Mouse (Mus musculus): ENCODE data around the gene Defb45.

The Defb45 gene

DNA sequence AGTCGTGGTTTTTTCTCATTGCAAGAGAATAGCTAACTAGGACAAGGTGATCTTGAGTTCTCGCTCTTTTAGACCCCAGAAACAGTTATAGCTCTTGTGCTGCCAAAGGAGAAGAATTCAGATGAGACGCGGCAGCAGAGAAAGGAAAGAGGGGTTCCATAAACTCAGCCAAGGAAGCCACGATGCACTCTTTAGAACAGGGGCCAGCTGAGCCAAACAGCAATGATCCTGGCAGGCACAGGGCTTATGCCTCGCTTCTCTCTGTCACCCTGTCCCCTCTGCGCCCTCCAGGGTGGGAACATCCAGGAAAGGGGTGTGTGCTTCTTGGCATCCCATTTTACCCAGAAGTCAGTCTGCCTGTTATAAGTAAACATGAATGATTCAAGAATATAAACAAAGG, at the start of gene Defb45:
TSS of gene Defb45 (minus strand) at position 101 of the 400 bp plus-strand sequence.
- DNase-seq (ENCODE audit: low spot score in 2 of 2), result no peak

DNA sequence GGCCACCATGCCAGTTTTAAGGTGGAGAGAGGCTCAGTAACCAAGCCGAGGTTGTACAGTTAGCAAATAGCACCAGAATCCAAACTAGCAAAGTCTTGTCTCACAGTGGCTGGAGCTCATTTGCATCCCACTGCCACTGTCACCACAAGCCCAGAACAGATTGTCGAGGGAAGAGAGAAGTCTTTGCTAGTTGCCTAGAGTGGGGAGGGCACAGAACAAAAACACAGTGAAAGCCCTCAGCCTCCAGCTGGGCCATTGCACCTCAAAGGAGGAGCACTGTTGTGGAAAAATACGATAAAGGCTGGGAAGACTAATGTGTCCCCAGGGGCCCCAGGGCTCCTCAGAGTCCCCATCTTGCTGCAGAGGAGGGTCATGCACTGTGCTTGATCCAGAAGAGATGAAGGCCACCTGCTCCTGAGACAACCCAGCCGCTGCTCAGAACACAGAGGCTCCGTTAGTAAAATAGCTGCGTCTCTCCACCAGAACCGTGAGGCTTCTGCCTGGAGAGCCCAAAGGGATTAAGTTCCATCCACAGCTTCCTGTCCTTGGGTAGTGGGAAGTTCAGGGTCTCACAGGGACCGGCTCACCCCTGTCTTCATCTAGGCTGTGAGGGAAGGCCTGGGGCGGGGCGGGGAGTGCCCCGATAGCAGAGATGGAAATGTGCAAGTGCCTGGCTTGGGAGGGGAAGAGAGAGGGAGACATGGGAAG, 40.4 kb upstream of the Defb45 start:
- no peak for DNase-seq (ENCODE audit: low spot score in 2 of 2)

DNA sequence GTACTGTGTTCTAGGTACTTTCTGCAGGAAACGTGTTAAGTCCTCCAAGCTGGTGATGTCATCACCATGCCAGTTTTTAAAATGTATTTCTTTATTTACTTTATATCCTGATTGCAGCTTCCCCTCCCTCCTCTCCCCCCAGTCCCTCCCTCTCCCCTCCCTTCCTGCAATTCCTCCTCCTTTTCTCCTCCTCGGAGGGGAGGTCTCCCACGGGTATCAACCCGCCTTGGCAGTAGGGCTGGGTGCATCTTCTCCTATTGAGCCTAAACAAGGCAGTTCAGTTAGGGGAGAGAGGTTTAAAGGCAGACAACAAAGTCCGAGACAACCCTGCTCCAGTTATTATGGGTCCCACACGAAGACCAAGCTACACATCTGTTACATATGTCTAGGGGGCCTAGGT, 39.7 kb upstream of the Defb45 start:
- DNase-seq (ENCODE audit: low spot score in 2 of 2), result no peak

GRCm38 (mm10) chr2:152637381-152637780, 38.2 kb upstream of the Defb45 start:
- no peak for DNase-seq (ENCODE audit: low spot score in 2 of 2)

DNA sequence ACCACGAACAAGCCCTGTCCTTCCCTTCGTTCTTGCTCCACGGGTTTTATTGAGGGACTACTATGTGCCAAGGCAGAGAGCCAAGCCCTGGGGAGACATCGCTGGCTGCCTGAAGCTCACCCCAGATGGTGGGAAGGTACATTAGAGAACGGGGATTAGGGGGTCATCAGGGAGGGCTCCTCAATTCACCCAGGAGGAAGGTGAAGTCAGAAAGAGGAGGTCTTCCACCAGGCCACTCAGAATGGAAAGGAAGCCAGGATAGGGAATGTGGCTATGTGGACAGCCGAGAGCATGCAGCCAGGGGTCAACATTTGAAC, 37.8 kb upstream of the Defb45 start:
- DNase-seq (ENCODE audit: low spot score in 2 of 2), result no peak

DNA sequence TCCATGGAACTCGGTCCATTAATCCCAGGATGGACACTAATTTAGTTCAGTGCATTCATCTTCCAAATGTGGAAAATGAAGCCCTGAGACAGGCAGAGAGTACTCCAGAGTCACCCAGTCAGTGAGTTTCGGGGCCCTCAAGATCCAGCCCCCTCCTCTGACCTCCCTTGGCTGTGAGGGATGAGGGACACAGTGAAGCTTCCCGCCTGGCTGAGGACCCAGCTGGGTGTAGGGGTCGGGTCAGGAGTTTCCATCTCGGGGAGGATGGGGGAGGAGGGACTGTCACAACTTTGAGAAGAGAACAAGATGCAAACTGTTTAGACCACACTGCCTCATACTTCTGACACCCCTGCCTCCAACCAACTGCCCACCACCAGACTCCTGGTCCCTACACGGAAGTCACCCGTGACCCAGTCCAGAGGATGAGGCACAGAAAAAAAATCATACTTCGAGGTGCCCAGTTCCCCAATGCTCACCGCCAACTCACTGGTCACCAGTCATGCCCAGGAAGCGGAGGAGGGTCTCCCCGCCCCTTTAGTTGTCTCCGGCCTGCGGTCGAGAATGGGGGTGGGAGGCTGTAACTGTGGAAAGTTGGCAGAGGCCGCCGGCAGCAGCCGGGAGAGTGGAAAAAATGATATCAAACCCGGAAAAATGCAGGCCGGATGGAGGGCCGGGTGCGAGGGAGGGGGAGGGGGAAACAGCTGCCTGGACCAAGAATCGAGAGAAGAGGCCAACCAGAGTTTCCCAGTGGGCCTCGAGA, 37.2 kb upstream of the Defb45 start:
- no peak for DNase-seq (ENCODE audit: low spot score in 2 of 2)

DNA sequence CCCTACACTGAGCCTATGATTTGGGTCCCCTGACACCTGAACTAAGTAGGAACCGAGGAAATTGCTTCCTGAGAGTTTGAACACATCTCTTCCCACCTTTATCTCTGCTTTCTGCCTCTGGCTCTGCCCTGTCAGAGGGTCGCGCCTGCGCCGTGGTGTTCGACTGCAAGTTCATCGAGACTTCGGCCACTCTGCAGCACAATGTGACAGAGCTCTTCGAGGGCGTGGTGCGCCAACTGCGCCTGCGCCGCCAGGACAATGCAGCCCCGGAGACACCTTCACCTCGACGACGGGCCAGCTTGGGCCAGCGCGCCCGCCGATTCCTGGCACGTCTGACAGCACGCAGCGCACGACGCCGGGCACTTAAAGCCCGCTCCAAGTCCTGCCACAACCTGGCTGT, 35.1 kb upstream of the Defb45 start:
- DNase-seq (ENCODE audit: low spot score in 2 of 2), result no peak

DNA sequence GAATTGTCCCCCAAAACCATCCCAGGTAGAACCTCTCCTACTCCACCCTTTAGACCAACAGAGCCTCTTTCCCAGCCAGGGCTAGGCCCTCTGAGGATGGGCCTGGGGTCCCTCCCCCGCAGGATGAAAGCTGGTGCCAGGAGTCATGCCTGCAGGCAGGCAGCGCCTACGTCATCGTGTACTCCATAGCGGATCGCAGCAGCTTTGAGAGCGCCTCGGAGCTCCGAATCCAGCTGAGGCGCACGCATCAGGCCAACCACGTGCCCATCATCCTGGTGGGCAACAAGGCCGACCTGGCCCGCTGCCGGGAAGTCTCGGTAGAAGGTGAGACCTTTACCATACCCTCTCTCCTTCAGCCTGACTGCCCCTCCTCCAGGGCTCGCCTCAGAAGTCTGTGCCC, 34.1 kb upstream of the Defb45 start:
- DNase-seq (ENCODE audit: low spot score in 2 of 2), result no peak

- no peak for DNase-seq (ENCODE audit: low spot score in 2 of 2)
Observed at GRCm38 (mm10) chr2:152629904-152630303, 30.7 kb upstream of the Defb45 start.

- DNase-seq (ENCODE audit: low spot score in 2 of 2), result no peak
Observed at GRCm38 (mm10) chr2:152629239-152629638, 30.0 kb upstream of the Defb45 start.

DNA sequence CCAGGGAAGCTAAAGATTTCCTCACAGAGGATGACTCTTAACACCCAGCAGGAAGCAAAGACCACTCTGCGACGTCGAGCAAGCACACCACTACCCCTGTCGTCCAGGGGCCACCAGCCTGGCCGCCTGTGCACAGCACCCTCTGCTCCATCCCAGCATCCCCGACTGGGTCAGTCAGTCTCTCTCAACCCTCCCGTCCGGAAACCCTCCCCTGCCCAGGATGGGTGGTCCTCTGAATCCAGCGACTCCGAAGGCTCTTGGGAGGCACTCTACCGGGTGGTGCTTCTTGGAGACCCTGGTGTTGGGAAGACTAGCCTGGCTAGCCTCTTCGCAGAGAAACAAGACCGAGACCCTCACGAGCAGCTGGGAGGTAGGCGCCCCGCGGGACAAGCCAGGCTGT, 28.9 kb upstream of the Defb45 start:
- DNase-seq (ENCODE audit: low spot score in 2 of 2), result no peak

- no peak for DNase-seq (ENCODE audit: low spot score in 2 of 2)
Observed at GRCm38 (mm10) chr2:152626774-152627591, 27.8 kb upstream of the Defb45 start, which contains the start of gene Rem1. Gene Rem1, plus strand, starts transcription at chr2:152626951.

- DNase-seq (ENCODE audit: low spot score in 2 of 2), result no peak
Observed at GRCm38 (mm10) chr2:152625256-152625655, 26.1 kb upstream of the Defb45 start.

DNA sequence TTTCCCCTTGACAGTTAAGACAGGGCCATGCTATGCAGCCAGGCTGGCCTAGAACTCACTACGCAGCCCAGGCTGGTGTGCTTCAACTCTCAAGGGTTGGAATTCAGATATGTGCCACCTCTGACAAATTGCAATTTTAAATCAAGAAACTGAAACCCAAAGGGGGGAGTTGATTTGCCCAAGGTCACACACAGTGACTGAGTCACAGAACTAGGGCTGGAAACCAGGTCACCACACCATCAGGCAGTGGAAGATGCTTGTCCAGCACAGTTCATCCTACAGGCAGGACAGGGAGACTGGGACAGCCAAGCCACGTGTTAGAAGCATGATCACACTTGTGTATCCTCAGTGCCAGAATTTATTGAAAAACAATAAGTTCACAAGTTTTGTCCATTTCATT, 25.4 kb upstream of the Defb45 start:
- no peak for DNase-seq (ENCODE audit: low spot score in 2 of 2)

DNA sequence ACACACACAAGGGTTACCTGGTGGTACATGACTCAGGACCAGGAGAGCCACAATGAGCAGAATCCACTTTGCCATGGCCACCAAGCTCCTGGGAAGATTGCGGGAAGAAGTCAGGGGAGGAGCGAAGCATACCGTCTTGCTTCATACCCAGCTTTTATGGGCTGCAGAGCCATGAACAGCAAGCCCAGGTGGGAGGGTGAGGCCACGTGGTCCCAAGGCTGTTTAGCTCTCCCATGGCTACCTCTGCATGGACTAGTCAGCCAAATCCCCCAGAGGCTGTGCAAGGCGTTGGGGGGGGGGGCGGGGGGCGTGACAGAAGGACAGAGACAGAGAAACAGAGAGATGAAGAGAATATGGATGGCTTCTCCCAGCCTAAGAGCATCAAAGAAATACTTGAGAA, 23.8 kb upstream of the Defb45 start, which contains the start of gene Defb25:
TSS of gene Defb25 (minus strand) at position 101 of the 400 bp plus-strand sequence.
- no peak for DNase-seq (ENCODE audit: low spot score in 2 of 2)

DNA sequence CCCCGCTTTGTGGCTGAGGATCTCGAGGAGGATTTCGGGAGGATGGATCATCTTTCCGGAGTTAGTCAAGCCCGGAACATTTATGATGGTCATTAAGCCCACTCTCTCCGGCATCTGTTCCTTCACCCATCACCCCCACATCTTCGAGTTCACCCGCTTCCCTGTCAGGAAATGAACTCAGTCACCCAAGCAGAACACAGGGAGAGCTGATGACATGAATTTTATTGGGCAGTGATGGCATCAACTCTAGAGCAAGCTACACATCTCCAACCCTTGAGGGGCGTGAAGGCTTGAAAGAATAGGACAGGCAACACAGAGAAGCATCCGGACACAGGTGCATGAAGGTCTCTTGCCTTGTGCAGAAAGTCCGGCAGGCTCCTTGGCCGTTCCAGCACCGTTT, 23.0 kb upstream of the Defb45 start:
- no peak for DNase-seq (ENCODE audit: low spot score in 2 of 2)

DNA sequence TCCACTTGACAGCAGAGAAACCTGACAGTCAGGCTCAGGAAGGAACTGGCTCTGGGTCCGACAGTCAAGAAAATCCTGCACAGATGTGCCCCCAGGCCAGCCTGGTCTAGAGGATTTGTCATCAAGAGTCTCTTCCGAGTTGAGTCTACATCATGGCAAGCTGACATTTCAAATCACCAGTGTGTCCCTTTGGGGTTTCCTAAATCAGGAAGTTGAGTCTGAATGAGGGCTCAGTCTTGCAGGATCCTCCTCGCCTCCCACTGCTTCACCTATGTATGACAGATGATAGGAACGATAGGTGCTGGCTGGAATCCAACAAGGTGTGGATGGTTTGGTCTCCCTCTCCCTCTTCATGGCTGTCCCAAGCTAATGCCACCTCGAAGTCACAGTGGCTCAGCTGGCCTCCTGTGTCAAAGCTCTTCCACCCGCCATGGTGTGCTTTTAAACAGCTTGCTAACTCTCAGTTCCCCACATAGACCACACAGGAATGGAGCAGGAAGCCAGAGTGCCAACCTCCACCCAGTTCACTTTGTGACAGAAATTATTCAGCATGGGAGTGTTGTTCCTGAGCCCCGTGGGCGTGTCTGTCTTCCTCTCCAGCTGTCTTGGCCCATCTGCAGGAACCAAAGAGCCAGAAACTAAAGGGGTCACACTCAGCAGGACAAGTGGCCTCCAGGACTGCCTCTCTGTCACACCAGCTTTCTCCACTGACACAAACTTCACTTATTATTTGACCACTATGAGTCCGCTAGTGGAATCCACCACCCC, 21.4 kb upstream of the Defb45 start:
- DNase-seq (ENCODE audit: low spot score in 2 of 2), result no peak

DNA sequence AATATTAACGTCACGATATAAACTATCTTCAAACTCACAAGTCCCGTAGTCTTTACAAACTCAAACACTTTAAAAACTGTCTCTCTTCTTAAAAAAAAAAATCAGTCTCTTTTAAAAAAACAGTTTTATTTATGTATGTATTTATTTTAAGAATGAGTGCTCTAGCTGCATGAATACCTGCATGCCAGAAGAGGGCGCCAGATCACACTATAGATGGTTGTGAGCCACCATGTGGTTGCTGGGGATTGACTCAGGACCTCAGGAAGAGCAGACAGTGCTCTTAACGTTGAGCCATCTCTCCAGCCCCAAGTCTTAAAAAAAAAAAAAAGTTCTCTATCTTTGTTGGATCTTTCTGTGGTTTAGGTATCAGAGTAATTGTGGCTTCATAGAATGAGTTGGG, 18.2 kb upstream of the Defb45 start:
- DNase-seq (ENCODE audit: low spot score in 2 of 2), result no peak

DNA sequence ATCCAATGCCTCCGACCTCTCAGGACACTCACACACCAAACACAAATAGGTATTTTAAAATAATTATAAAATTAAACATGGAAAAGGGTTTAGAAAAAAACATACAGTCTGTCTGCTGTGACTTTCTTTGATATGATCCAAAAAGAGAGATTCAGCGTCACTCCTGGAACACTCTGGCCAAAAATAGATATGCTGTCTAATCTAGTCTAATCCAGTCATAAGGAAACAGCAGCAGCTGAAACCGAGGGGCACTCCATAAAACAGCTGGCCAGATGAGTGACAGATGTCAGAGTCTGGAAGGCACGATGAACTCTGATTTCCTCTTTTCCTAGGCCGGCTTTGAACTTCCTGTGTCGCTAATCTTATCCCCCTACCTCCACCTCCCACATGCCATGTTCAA, 17.3 kb upstream of the Defb45 start:
- no peak for DNase-seq (ENCODE audit: low spot score in 2 of 2)

DNA sequence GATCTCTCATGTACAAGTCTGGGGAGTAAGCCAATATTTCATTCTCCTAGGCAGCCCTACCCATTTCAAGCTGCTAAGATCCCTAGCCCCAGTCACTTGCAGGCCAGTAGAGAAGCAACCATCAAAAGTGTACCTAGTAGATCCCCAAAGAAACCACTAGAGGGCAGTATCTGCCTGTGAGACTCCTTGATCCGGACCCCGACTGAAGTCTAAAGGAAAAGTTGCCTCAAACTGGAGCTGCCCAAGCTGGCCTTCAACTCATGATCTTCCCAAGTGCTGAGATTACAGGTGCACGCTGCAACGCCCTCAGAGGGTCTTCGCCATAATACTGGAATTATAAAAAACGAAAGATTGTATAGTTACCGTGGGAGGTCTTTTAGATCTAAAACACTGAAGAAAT, 16.4 kb upstream of the Defb45 start:
- peak in 1 of 2 experiments; percentile 21 for DNase-seq (ENCODE audit: low spot score in 2 of 2)

DNA sequence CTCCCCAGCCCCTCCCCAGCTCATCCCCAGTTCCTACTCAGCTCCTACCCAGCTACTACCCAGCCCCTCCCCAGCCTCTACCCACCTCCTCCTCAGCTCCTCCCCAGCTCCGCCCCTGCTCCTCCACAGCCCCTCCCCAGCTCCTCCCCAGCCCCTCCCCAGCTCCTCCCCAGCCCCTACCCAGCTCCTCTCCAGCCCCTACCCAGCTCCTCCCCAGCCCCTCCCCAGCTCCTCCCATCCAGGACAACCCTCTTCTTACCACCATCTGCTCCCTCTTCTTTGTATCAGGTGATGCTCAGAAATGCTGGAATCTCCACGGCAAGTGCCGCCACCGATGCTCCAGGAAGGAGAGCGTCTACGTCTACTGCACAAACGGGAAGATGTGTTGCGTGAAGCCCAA, 13.0 kb upstream of the Defb45 start:
- DNase-seq (ENCODE audit: low spot score in 2 of 2), result no peak

DNA sequence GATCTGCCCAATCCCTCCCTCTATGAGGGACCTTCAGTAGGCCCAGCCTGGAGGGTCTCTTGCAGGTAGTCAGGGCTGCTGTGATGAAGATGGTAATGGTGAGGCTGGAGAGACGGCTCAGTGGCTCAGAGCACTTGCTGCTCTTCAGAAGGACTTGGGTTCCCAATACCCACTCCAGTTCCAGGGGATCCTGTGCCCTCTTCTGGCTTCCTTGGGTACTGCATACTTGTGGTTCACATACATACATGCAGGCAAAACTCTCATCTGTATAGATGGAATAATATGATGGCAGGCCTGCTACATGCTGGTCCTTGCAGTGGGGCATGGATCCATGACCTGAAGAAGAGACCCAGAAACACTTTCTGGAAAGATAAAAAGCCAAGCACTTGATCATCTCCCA, 9.5 kb upstream of the Defb45 start:
- no peak for DNase-seq (ENCODE audit: low spot score in 2 of 2)

Data from spleen, postnatal 14 days (tissue).